Mouse (Mus musculus): ENCODE measurements around the gene 1810010D01Rik. TPM values are rescaled to one million over a fixed set of nuclear protein-coding genes. Genes with fewer than 3 reads are reported as not detected.

Gene 1810010D01Rik
- polyA plus RNA-seq, 1 experiment from 2014 or later, result not detected

GRCm38 (mm10) chr7:145159283-145160240 is 48.4 kb downstream of the 1810010D01Rik start:
- WGBS, result 17% methylated on average over 13 of the region's 13 CpGs
- no peak overlapping the region for H3K27ac ChIP-seq (ENCODE audit: low read depth, low read length)
- ATAC-seq, result peak; percentile 45; the same call in 1 of the 2 replicates

More at GRCm38 (mm10) chr7:145159283-145160240, 48.4 kb downstream of the 1810010D01Rik start:
- Histone ChIP-seq H3K4me3 (ENCODE audit: low read length) (no peak overlapping the region), H3K9me3 (ENCODE audit: control insufficient read depth, low read length) (no peaks in the 10 kb centered on the region), H3K27me3 (replicated peaks; ENCODE audit: control insufficient read depth, insufficient read depth, low read length) (no peaks in the 10 kb centered on the region), H3K36me3 (ENCODE audit: control insufficient read depth, insufficient read depth, low read length) (no peaks in the 10 kb centered on the region), H3K9ac (ENCODE audit: low read depth, low read length) (no peak overlapping the region), H3K4me2 (ENCODE audit: low read length) (no peak overlapping the region), H3K4me1 (ENCODE audit: control insufficient read depth, insufficient read depth, low read depth, low read length) (no peaks in the 10 kb centered on the region)

Other genes with a start within 250 kb of the 1810010D01Rik start
- gene Tpcn2, start 75.9 kb upstream of the 1810010D01Rik start, polyA plus RNA-seq (2015; fragmentation: Nextera tagmentation; extraction: Ambion mirVana), result 2.8 and 3.3 TPM in 2 replicates
- gene Mrgprf, start 92.7 kb upstream of the 1810010D01Rik start, polyA plus RNA-seq (2015; fragmentation: Nextera tagmentation; extraction: Ambion mirVana), result 3.6 and 5.3 TPM in 2 replicates
- 0.10 and 0.11 TPM in 2 replicates for gene Mrgprd, start 106.7 kb upstream of the 1810010D01Rik start, polyA plus RNA-seq (2015; fragmentation: Nextera tagmentation; extraction: Ambion mirVana)